10 mouse cellular contexts compared by ENCODE assay signal in genomic region chr1:186444701-186445131, GRCm38 (mm10).
DNase-seq lines count a peak whose midpoint lies in the region; ATAC-seq and TF ChIP-seq lines count a peak whose summit lies in the region.
"Had no signal": no experiment of that assay in that cellular context is flagged by ENCODE, and none has a peak within 500 bp of the region (broad histone marks: within the 10 kb centered on the region; RNA-seq: fewer than 3 reads in every experiment).

No protein-coding gene starts in this region.

- no peak overlapping the region for H3K4me3 ChIP-seq in kidney, embryonic 14.5 days (ENCODE audit: low read length)
- H3K4me3 ChIP-seq in embryonic fibroblast, embryonic 13.5 days (ENCODE audit: insufficient read depth, low read length), result no peak overlapping the region
- no peak overlapping the region for H3K4me3 ChIP-seq in hindbrain, postnatal 0 days (ENCODE audit: low read length)

- no peak for TF ChIP-seq CTCF in embryonic fibroblast, embryonic 13.5 days (IDR thresholded peaks at IDR 0.05; ENCODE audit: borderline replicate concordance, insufficient read depth, low read length)
- no peak for TF ChIP-seq CTCF in hindbrain, postnatal 0 days (IDR thresholded peaks at IDR 0.05; ENCODE audit: low read depth)

- H3K4me1 ChIP-seq in kidney, embryonic 14.5 days (ENCODE audit: control insufficient read depth, insufficient read depth, low read length), result no peaks in the 10 kb centered on the region
- peaks cover 5% of the 10 kb centered on the region; the same call in 1 of the 2 replicates for H3K4me1 ChIP-seq in embryonic fibroblast, embryonic 13.5 days (ENCODE audit: control insufficient read depth, insufficient read depth, low read length)
- H3K4me1 ChIP-seq in hindbrain, postnatal 0 days (ENCODE audit: insufficient read depth, low read length), result no peaks in the 10 kb centered on the region

- no peak overlapping the region for H3K9ac ChIP-seq in kidney, embryonic 14.5 days (ENCODE audit: low read depth, low read length)
- H3K9ac ChIP-seq in hindbrain, postnatal 0 days (replicated peaks; ENCODE audit: low read length), result no peak overlapping the region

- no peak for ATAC-seq in kidney, embryonic 14.5 days (ENCODE audit: low FRiP score, low TSS enrichment)
- peak; percentile 25 to 42; a peak in 3 of 4 replicates for ATAC-seq in hematopoietic stem cell, adult 5-6 weeks (replicated peaks in 1 of 2; ENCODE audit: insufficient read depth in 1 of 2, low FRiP score in 2 of 2, low TSS enrichment in 1 of 2, low read depth in 1 of 2, poor library complexity in 2 of 2, severe bottlenecking in 2 of 2)
- no peak for ATAC-seq in hindbrain, postnatal 0 days
- ATAC-seq in inflammation-experienced regulatory T-cells, adult 6 months, result no peak

- no peaks in the 10 kb centered on the region for H3K27me3 ChIP-seq in kidney, embryonic 14.5 days (ENCODE audit: control insufficient read depth, insufficient read depth, low read length)
- H3K27me3 ChIP-seq in hindbrain, postnatal 0 days (ENCODE audit: insufficient read depth, low read length), result no peaks in the 10 kb centered on the region
- H3K27me3 ChIP-seq: CH12.LX had no signal

- TF ChIP-seq POLR2A in embryonic fibroblast, embryonic 13.5 days (IDR thresholded peaks at IDR 0.05; ENCODE audit: low read depth, low read length), result no peak

- H3K4me2 ChIP-seq in kidney, embryonic 14.5 days (replicated peaks; ENCODE audit: low read depth, low read length), result no peak overlapping the region
- no peak overlapping the region for H3K4me2 ChIP-seq in hindbrain, postnatal 0 days (ENCODE audit: low read depth, low read length)

- WGBS in kidney, embryonic 14.5 days, result 74% methylated on average over 5 of the region's 5 CpGs
- 77% methylated on average over 5 of the region's 5 CpGs for WGBS in hindbrain, postnatal 0 days

- H3K27ac ChIP-seq in kidney, embryonic 14.5 days (ENCODE audit: low read depth, low read length), result no peak overlapping the region
- H3K27ac ChIP-seq in embryonic fibroblast, embryonic 13.5 days (ENCODE audit: insufficient read depth, low read length), result peak overlapping the region; percentile 76
- H3K27ac ChIP-seq in hindbrain, postnatal 0 days, result no peak overlapping the region

- no peaks in the 10 kb centered on the region for H3K9me3 ChIP-seq in kidney, embryonic 14.5 days (ENCODE audit: control insufficient read depth, low read length)
- no peaks in the 10 kb centered on the region for H3K9me3 ChIP-seq in hindbrain, postnatal 0 days (ENCODE audit: low read length)

- DNase-seq in kidney, adult 18-20 months, result peak; percentile 8
- DNase-seq in lung, postnatal 14 days, result peak; percentile 59
- no peak for DNase-seq in hindbrain, postnatal 0 days (ENCODE audit: low spot score)
- DNase-seq in frontal cortex, postnatal 14 days (ENCODE audit: low spot score in 2 of 2), result no peak
- DNase-seq: cerebellum, postnatal 14 days had no signal

- no peaks in the 10 kb centered on the region for H3K36me3 ChIP-seq in kidney, embryonic 14.5 days (ENCODE audit: control insufficient read depth, insufficient read depth, low read length)
- H3K36me3 ChIP-seq in hindbrain, postnatal 0 days (ENCODE audit: insufficient read depth, low read length), result no peaks in the 10 kb centered on the region

Comparison
In these comparisons a context has a peak if more than half of its experiments do, and no peak if none do; other contexts are left out.
1. DNase-seq: peak in kidney, adult 18-20 months (single experiment) and lung, postnatal 14 days (single experiment); none in hindbrain, postnatal 0 days (single experiment) and frontal cortex, postnatal 14 days (0 of 2).
2. ATAC-seq: peak in hematopoietic stem cell, adult 5-6 weeks (2 of 2); none in kidney, embryonic 14.5 days (single experiment), hindbrain, postnatal 0 days (single experiment) and inflammation-experienced regulatory T-cells, adult 6 months (single experiment).